Mouse (Mus musculus): ENCODE data around the gene Gm47995.

Gene Gm47995

DNA sequence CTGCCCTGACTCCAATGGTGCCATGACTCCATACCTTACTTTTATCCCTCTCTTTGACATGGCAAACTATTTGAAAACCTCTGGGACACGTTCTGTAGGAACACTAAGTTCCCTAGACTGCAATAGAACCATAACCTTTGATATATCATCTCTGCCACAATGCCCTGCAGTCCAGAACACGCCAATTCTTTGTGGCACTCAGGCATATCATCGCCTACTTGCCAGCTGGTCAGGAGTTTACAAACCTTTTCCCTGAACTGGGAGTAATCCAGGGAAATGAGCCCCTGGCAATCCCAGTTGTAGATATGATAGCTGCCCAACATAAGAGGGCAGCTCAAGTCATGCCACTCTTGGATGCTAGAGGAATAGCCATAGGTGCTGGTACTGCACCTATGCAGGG, 34.1 kb downstream of the Gm47995 start:
- DNase-seq (ENCODE audit: low spot score) = no peak

DNA sequence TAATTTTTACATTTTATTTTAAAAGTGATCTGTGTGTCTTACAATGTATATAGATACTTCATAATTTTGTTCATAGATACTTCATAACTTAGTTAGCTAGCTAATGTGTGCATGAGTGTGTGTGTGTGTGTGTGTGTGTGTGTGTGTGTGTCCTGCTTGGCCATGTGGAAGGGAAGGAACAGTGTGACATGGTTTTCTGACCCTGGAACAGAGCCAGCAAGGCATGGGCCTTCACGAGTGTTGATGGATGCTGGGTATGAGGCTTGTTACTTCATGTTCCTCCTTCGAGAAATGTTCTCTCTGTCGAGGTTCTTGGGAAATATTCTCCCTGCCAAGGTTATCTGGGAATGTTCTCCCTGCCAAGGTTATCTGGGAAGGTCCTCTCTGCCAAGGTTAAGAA, 35.5 kb downstream of the Gm47995 start:
- no peak for DNase-seq (ENCODE audit: low spot score)

DNA sequence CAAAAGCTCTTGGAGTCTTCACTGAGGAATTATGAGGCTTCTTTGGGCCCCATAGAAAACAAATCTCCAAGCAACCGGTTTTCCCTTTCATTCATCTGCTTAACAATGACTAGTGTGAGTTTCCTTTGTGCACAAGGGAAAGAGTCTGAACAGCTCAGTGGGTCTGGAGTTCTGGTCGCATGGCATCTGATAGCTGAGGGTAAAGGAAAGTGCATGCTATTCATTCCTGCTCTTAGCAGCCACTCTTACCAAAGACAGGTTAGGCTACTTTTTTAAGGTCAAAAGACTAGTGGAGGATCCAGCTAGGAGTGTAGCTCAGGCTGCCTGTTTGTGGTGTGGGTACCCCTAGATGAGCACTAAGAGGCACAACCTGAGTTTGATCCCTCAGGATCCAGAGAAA, 37.3 kb downstream of the Gm47995 start:
- DNase-seq (ENCODE audit: low spot score) = peak; percentile 27

DNA sequence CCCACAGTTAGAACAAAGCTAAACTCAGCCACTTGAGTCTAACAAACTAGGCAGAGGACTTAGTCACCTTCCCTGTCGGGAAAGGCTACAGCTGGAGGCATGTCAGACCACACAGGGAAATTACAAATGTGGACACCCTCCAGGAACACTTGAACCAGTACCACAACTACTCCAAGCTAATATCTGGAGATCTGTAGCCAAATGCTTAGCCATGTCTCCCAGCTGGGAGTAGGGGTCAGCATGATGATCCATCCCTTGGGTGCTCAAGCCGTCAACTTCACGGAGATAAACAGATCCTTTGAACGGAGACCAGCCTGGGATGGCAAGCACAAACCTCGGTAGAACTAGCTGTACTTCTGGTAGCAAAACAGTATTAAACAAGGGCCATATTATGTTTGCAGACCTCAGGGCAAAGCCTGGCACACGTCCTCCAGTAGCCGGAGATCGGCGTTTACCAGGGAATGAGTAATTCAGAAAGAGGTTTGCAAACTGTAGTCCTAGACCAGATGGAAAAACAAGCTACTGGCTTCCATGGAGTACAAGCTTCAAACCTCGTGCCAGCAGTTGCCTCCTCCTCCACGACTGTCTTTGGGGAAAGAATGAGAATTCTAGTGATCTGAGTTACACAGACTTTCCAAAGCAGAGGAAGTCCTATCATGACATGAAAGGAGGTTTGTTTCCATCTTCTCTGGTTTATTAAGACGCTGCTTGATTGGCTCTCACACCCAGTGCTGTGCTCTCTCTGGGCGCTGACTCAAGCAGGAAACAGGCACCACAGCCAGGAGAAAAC, 38.1 kb downstream of the Gm47995 start:
- no peak for DNase-seq (ENCODE audit: low spot score)

DNA sequence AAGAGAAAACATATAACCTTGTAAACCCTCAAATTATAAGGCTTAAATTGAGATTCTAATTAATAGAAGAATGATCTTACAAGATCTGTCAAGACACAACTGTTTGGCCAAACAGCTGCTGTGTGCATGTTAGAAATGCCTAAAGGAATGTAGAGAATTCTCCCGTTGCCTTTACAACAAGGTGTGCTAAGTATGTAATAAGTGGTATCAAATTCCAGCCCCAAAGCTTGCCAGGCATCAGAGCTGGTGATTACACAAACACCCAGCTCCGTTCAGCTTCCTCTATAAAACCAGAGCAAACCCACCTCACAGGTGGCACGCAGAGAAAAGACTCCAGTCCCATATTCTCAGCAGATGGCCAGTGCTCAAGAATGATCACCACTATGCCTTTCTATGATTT, 39.5 kb downstream of the Gm47995 start:
- no peak for DNase-seq (ENCODE audit: low spot score)

DNA sequence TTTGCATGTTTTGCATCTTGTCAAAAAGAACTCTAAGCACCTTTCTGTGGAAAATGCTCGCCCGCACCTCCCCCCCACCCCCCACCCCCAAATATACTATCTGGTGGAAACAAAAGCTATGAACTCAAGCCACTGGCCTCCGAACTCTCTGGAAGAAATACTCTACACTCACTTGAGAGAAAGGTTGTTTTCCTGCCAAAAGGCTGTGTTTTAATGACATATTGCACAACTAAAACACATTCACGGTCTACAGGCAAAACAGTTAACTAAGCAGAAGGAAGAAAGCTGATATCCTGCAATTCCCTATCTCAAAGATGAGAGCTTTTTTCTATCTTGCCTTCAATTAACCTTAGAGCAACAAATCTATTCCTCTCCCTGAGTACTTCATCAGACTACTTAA, 45.1 kb downstream of the Gm47995 start:
- no peak for DNase-seq (ENCODE audit: low spot score)

DNA sequence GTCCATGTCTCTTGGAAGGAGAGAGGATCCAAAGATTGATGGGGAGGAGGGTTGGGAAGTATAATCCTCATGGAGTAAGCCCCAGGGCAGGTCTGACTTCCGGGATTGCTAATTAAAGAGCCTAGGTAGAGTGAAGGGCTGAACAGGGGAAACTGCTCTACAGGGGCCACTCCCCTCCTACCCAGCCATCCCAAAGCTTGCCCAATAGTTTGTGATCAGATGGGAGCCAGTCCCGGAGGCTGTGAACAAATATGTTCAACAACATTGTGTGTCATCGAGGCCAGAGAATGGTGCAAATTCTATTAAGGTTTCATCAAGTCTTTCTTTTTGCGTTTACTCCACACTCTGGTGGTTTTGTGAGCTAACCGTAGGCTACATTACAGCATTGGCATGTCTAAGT, 45.8 kb downstream of the Gm47995 start:
- DNase-seq (ENCODE audit: low spot score) = no peak

DNA sequence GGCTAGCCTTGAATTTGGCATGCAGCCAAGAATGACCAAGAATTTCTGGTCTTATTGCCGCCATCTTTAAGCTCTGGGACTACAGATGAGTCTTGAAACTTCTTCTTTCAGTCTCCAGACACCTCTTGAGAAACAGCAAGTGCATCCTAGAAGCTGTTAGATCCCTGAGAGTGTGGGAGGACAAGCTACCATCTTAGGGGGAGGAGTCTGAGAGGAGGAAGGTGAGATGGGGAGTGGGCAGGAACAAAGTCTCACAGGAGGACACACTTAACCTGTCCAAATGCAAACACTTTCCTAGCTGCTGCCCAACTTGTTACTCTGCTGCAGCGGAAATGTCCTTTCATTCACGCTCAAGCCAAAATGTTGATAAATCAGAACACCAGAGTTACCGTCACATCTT, 46.5 kb downstream of the Gm47995 start:
- no peak for DNase-seq (ENCODE audit: low spot score)

DNA sequence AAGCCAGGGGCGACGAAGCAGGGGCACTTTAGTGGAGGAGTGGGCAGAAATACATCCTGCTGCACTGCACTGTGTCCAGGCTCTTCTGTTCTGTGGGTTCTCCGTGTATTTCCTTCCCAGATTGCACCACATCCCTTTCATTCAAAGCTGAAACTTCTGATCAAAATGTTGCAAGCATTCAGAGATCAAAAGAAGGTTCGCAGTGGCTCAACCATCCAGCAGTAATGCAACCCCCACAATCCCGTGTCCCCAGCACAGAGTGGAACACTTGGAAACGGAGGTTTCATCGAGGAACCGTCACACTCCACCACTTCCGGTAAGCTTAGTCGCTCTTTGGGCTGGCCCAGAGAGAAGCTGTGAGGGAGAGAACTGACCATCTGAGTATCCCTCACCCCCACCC, 46.9 kb downstream of the Gm47995 start:
- no peak for DNase-seq (ENCODE audit: low spot score)

DNA sequence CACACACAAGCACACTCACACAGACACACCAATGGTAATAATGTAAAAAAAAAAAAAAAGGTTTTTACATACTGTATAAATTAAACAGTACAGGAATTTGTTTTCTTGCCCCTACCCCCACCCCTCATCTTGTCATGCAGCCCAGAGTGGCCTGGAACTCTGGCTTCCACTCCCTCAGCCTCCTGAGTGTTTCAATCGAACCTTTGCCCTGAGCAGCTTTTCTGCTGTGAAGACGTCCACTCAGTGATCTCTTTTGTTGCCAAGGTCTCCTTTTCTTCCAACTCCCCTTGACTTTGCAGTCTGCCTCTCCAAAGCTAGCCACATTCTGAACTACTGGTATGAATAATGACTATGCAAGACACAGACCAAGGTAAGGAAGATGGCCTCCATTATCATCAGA, 47.6 kb downstream of the Gm47995 start:
- no peak for DNase-seq (ENCODE audit: low spot score)
